Mouse (Mus musculus): Measurements from ENCODE around the gene Atxn2.
"Not testable (repeated sequence)": the region's sequence is repeated elsewhere in the genome, so short reads cannot be mapped to it uniquely, and the experiment has no call there.

Gene Atxn2

DNA sequence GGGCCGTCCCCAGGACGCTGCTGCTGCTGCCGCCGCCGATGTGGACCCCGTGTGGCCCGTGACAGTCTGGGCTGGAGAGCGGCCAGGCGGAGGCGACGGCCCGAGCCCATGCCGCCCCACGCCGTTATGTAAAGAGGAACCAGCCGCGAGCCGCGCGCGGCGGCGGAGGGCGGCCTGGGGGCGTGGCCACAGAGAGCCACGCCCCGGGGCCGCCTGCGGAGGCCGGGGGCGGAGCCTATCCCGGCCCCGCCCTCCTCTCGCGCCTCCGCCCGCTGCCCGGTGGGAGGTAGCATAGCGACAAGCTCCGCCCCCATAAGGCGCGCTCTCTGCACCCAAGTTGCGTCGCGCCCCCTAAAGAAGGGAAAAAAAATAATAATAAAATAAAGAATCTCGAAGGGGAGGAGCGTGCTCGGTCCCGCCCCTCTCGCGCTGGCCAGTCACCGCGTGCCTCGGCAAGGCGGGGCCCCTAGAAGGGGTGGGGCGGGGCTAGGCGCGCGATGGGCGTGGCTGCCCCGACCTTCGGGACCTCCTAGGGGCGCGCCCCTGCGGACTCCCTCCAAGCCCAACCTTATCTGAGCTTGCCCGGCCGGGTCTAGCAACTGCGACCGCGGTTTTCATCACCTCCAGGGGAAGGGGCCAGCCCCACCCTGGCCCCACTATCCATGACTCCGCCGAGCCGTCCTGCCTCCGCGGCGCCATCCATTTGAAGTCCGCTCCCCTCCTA lies 125.7 kb downstream of the Atxn2 start:
- DNase-seq, result peak; percentile 96

DNA sequence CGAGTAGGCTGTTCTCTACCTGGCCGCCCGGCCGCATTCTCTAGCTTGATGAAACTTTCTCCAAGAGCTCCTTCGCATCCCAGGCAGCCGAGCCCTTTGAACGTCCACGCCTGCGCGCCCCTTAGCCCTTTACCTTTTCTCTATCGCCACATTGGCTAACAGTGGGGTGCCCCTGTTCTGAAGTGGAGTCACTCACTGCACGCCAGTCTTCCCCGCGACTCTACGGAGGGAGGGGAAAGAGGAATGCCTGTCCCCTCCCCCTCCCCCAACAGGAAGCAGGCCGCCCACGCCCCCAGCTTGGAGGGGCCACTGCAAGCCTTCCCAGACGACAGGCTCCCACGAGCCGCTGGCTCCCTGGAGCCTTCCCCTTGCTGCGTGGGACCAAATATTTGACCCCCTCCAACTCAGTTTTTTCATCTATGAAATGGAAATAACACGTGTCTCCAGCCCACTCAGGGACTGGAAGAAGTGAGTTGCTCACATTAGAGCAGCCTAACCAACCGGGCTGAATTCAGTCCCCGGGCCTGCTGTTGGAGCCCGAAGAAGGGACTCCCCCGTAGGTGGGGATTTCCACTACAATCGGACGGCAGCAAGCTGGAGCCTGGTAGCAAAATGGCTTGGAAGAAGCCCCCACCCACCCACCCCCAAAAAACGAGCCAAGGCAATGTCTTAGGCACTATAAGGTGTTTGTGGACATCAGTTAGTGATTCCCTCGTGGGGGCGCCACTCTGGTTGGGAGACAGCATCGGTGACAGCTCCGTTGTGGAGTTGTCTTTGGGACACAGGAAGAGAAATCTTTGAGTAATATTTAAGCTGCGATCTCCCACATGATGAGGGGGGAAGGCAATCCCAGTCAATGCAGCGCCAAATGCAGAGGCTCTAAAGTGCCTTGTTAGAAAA lies 126.6 kb downstream of the Atxn2 start, which contains the start of gene Sh2b3:
Sh2b3 (minus strand) TSS at position 206 of the 900 bp plus-strand sequence.
- no peak for DNase-seq

DNA sequence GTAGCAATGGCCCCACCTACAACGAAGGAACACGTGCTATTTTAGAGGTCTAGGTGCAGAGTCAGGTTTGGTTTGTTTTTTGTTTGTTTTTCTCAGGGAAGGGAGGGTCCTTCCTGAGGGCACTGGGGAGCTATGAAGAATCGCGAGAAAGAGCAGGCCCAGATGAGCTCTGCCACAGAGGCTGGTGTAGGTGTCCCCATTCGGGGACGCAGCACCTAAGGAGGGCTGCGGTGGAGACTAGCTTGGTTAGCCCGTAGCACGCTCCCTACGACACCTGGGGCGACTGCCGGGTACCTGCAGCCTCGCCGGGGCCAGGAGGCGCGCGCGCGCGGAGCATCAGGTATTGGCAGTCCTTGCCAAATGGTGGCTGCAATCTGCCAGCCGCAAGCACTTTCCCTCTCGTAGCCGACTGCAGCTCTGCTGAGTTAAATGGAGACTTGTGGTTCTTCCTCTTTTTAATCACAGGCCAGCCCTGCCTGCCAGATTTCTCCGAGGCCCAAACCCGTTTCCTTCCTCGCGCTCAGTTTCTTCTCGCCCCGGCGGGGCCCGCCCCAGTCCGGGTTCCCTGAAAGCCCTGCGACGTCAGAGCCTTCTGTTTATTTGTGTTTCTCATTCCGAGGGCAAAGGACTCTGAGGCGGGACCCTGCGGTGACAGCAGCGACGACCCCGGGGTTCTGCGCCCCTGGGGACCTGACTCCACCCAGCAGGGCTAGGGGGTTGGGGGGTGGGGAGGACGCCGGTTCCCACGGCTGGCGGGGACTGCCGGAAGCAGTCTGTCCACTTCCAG lies 127.4 kb downstream of the Atxn2 start:
- DNase-seq, result peak; percentile 82

DNA sequence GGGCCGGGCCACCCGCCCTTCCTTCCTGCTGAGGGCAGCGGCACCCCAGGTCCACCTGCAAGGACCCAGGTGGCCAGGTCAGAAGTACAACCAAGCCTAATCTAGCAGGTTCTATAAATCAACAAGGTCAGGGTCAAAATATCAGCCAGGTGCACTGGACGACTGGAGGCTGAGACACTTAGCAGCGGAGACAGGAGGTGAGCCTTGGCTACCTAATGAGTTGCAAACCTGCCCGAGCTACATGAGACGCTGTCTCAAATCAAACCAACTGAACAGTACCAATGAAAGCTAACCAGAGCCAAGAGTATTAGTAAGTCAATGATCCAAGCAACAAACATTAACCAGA lies 128.0 kb downstream of the Atxn2 start:
- DNase-seq, result no peak

DNA sequence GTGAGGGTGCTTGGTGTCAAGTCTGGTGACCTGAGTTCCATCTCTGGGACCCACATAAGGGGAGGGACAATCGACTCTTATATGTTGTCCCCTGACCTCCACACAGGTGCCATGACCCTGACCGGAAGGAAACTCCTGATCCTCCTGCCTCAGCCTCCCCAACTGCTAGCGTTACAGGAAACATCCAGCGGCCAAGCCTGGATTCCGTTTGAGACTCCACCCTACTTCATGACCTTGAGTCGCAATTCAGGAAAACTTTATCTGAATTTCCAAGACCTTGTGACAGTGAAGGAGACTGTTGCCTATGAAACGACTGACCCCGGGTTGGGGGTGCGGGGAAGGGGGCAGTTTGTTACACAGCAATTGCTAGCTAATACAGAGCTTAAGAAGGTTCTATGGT lies 130.4 kb downstream of the Atxn2 start:
- DNase-seq, result no peak

DNA sequence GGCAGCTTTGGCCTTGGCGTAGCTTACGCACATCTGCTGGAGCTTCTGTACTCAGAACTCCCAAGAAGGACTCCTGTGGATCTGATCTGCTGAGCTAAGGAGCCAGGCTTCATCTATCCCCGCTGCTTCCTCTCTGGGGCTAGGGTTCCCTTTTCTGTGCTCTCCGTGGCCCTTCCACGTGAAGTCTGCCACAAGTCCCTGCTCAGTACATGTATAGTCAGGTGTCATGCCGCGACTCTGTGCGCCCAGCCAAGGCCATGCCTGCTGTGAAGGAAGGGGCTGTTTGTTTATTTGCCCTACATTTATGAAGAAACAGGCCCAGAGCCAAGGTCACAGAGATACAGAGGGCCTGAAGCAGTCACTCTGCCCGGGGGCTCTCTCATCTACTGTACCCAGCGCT lies 130.8 kb downstream of the Atxn2 start:
- DNase-seq, result no peak

DNA sequence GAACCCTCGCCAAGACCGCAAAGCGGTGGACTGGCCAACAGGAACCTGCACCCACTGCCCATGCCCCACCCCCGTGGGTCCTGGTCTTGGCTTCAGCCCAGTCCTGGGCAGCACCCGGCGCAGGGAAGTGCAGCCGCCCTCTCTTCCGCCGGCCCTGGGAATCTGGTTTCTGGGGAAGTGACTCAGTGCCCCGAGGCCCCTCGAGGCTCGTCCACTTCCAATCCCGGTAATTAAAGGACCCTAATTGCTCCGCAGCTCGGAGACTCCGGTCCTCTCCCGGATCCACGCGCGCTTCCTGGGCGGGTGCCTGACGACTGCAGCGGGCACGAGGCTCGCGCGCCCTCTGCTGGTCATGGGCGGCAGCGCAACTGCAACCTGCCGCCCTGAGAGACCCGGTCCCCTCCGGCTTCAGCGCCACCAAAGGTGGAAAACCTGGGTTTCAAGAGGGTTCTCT lies 131.6 kb downstream of the Atxn2 start:
- DNase-seq, result peak; percentile 91

- DNase-seq, result no peak
Measured at GRCm38 (mm10) chr5:121843138-121843905, 132.2 kb downstream of the Atxn2 start.

- no peak for DNase-seq
Measured at GRCm38 (mm10) chr5:121845361-121845760, 134.2 kb downstream of the Atxn2 start.

DNA sequence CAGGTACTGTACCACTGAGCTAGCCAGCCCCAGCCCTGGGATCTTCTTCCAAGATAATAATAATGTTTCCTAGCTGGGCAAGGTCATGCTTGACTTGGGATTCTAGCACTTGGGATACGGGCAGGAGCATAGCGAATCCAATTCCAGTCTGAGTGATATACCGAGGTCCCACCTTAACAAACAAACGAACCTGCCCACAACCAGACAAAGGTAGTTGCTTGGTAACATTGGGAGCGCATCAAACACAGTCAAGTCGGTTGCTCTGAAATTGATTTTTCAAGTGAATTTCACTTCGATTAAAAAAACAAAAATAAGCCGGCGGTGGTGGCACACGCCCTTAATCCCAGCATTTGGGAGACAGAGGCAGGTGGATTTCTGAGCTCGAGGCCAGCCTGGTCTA lies 135.2 kb downstream of the Atxn2 start:
- DNase-seq, result no peak

DNA sequence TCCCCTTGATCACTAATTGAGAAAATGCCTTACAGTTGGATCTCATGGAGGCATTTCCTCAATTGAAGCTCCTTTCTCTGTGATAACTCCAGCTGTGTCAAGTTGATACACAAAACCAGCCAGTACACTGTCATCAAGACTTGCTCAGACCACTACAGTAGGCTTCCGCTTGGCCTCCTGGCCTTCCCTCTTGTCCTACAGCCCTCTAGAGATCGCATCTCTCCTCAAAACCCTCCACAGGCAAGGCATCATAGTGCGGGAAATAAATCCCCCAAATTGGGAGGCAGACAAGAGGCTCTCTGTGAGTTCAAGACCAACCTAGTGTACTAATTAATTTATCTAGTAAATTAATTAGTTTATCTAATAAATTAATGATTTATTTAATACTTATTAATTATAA lies 136.1 kb downstream of the Atxn2 start:
- DNase-seq, result not testable (repeated sequence)

GRCm38 (mm10) chr5:121848035-121848519 lies 136.9 kb downstream of the Atxn2 start:
- peak; percentile 73 for DNase-seq

- peak; percentile 95 for DNase-seq
Measured at GRCm38 (mm10) chr5:121848743-121849142, 137.6 kb downstream of the Atxn2 start, which contains the start of gene Pheta1. Gene Pheta1, plus strand, starts transcription at chr5:121848984.

DNA sequence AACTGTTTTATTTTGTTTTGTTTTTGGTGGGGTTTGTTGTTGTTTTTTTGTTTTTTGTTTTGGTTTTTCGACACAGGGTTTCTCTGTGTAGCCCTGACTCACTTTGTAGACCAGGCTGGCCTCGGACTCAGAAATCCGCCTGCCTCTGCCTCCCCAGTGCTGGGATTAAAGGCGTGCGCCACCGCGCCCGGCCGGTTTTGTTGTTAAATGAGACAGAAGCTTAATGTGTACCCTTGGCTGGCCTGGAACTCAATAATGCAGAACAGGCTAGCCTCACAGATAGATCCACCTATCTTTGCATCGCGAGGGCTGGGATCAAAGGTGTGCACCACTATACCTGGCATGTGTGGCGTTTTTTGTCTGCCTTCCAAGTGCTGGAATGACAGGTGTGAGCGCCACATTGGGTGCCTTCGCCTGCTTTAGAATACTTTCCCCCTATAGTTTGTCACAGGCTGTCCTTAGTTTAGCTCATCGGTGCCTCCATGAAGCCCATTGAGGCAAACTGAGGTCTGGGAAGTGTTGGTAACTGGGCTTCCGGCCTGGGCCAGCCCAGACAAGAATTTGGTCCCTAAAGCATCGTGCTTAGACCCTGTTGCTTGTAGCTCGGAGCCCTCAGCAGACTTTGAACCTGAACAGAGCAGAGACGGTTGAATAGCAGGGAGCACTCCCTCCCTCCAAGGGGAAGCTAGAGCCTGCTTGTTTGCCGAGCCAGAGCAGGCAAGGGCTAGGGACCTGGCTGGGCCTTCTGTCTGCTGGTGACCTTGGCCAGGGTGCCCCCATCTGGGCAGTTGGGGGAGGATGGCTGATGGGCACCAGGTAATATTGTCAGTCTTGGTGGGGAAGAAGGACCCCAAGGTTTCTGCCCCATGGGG lies 138.6 kb downstream of the Atxn2 start:
- DNase-seq, result peak; percentile 65

DNA sequence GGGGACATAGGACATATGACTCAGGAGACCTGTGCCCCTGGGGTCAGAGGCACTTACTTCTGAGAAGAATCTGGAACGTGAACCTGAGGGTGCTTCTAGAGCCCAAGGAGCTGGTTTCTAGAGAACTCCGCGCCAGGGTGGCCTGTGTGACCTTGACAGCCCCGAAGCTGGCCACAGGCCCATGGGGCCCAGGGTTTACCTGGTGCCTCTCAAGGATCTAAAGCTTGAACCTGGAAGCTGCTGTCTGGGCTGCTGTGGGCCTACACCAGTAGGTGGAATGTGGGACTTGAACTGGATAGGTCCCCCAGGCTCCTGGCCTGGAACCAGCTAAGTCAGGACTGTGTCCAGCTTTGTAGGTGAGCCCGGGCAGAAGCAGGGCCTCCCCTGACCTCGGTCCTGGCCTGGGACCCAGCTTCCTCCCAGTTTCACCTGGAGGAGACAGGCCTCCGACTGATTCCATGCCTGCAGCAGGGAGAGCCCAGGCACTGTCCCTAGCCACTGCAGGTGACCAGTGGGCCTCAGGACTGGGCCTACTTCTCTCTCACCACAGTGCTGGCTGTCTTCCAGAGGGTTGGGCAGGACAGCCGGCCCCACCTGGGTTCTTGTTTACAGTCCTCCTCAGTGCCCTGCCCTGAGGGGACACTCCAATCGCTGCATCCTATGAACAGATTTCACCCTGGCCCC lies 142.4 kb downstream of the Atxn2 start:
- DNase-seq, result peak; percentile 69

- no peak for DNase-seq
Measured at GRCm38 (mm10) chr5:121854768-121855167, 143.6 kb downstream of the Atxn2 start.

- no peak for DNase-seq
Measured at GRCm38 (mm10) chr5:121856740-121857139, 145.6 kb downstream of the Atxn2 start.

GRCm38 (mm10) chr5:121858427-121858826 lies 147.3 kb downstream of the Atxn2 start:
- DNase-seq, result no peak

GRCm38 (mm10) chr5:121861964-121862363 lies 150.8 kb downstream of the Atxn2 start:
- no peak for DNase-seq

GRCm38 (mm10) chr5:121864330-121864729 lies 153.2 kb downstream of the Atxn2 start:
- no peak for DNase-seq
